Mouse (Mus musculus) midbrain, embryonic 16.5 days (tissue): ENCODE data around the gene Fam104a. TPM values are rescaled to one million over a fixed set of nuclear protein-coding genes. Genes with fewer than 3 reads are reported as not detected.

Source experiments
- ATAC-seq: fragments of 200-750 bp; cut with Nextera tagmentation; 2 replicates; pipeline ENCODE4 v1.8.0; 2017; ENCODE audit warnings: moderate TSS enrichment
- H3K27ac ChIP-seq: fragments of 300-500 bp; sonication (generic); 2 replicates; pipeline ENCODE4 v1.5.1; 2014; ENCODE audit warnings: mild to moderate bottlenecking, low read length, mixed read lengths
- H3K27me3 ChIP-seq: fragments of 300-500 bp; sonication (generic); 2 replicates; pipeline ENCODE4 v1.6.1; 2014; ENCODE audit warnings: low read depth, low read length, mixed read lengths; ENCODE audit not compliant: control insufficient read depth, insufficient read depth
- H3K36me3 ChIP-seq: fragments of 300-500 bp; sonication (generic); 2 replicates; pipeline ENCODE4 v1.6.1; 2014; ENCODE audit warnings: mild to moderate bottlenecking, low read length, moderate library complexity, mixed read lengths; ENCODE audit not compliant: control insufficient read depth, insufficient read depth
- H3K4me1 ChIP-seq: fragments of 300-500 bp; sonication (generic); 2 replicates; pipeline ENCODE4 v1.6.1; 2014; ENCODE audit warnings: mild to moderate bottlenecking, low read length, mixed read lengths; ENCODE audit not compliant: control insufficient read depth, insufficient read depth
- H3K4me2 ChIP-seq: fragments of 300-500 bp; sonication (generic); 2 replicates; pipeline ENCODE4 v1.6.1; 2014; ENCODE audit warnings: mild to moderate bottlenecking, low read length, mixed read lengths
- H3K4me3 ChIP-seq: fragments of 300-500 bp; sonication (generic); 2 replicates; pipeline ENCODE4 v1.5.1; 2014; ENCODE audit warnings: low read depth, mild to moderate bottlenecking, low read length, moderate library complexity, mixed read lengths
- H3K9ac ChIP-seq: fragments of 300-500 bp; sonication (generic); 2 replicates; pipeline ENCODE4 v1.6.1; 2014; ENCODE audit warnings: low read depth, low read length, mixed read lengths
- H3K9me3 ChIP-seq: fragments of 300-500 bp; sonication (generic); replicated peaks from 2 replicates; pipeline ENCODE4 v1.6.1; 2014; ENCODE audit warnings: mild to moderate bottlenecking, low read length, mixed read lengths; ENCODE audit not compliant: control insufficient read depth, poor library complexity, severe bottlenecking
- WGBS: fragments of 180-500 bp; shearing (Covaris S2); extraction: QIAGEN DNeasy Blood & Tissue Kit; methylation state at CpG from one replicate; pipeline ENCODE4 v1.1.7; 2014; 5-methylcytosine and 5-hydroxymethylcytosine counted together
- polyA plus RNA-seq: library from polyadenylated mRNA; unstranded; fragments of >200 nt; fragmentation: Nextera tagmentation; extraction: Ambion mirVana; gene quantifications from 2 replicates; pipeline ENCODE4 v1.2.1, GENCODE M21; 2015

Fam104a gene
- polyA plus RNA-seq, 1 experiment from 2014 or later: 37.4 TPM

GRCm38 (mm10) chr11:113621001-113621400 lies 63.0 kb downstream of the Fam104a start:
- Histone ChIP-seq H3K9ac (0 out of 2 replicates have a peak overlapping the region, but pooled peaks have one; percentile 5), H3K27me3 (peaks cover 16% of the 10 kb centered on the region), H3K9me3 (no peaks in the 10 kb centered on the region), H3K4me2 (peak overlapping the region; percentile 90), H3K4me1 (peaks cover 25% of the 10 kb centered on the region), H3K27ac (no peak overlapping the region), H3K36me3 (peaks cover 9% of the 10 kb centered on the region), H3K4me3 (peak overlapping the region; percentile 64)
- ATAC-seq: no peak
- WGBS: 48% methylated on average over 2 of the region's 2 CpGs

- Histone ChIP-seq H3K4me3 (peak overlapping the region; percentile 64), H3K27me3 (peaks cover 16% of the 10 kb centered on the region), H3K9me3 (no peaks in the 10 kb centered on the region), H3K27ac (no peak overlapping the region), H3K36me3 (no peaks in the 10 kb centered on the region), H3K4me2 (peak overlapping the region; percentile 90), H3K4me1 (peaks cover 25% of the 10 kb centered on the region), H3K9ac (peak overlapping the region; percentile 83)
- peak; percentile 55 for ATAC-seq
- under 1% methylated on average over 31 of the region's 31 CpGs for WGBS
Observed at GRCm38 (mm10) chr11:113619420-113620080, 64.4 kb downstream of the Fam104a start.

GRCm38 (mm10) chr11:113618672-113619419 lies 65.1 kb downstream of the Fam104a start, which contains the start of gene Sstr2:
Sstr2 (plus strand) TSS chr11:113619342.
- peaks cover 16% of the 10 kb centered on the region for H3K27me3 ChIP-seq
- ATAC-seq: peak; percentile 84
- peak within 1 kb of the TSS; percentile 83 for H3K9ac ChIP-seq
- H3K27ac ChIP-seq: no peak within 1 kb of the TSS
- peaks cover 25% of the 10 kb centered on the region for H3K4me1 ChIP-seq
- H3K9me3 ChIP-seq: no peaks in the 10 kb centered on the region
- WGBS: under 1% methylated on average over 51 of the region's 54 CpGs
- no peaks in the 10 kb centered on the region for H3K36me3 ChIP-seq
- peak within 1 kb of the TSS; percentile 90 for H3K4me2 ChIP-seq
- H3K4me3 ChIP-seq: peak within 1 kb of the TSS; percentile 64

- Histone ChIP-seq H3K27ac (no peak overlapping the region), H3K9me3 (no peaks in the 10 kb centered on the region), H3K4me3 (peak overlapping the region; percentile 64), H3K4me1 (peaks cover 25% of the 10 kb centered on the region), H3K4me2 (peak overlapping the region; percentile 90), H3K27me3 (peaks cover 16% of the 10 kb centered on the region), H3K9ac (peak overlapping the region; percentile 83; the same call in 1 of the 2 replicates), H3K36me3 (no peaks in the 10 kb centered on the region)
- 17% methylated on average over 4 of the region's 4 CpGs for WGBS
- no peak for ATAC-seq
Observed at GRCm38 (mm10) chr11:113618303-113618671, 65.7 kb downstream of the Fam104a start.

GRCm38 (mm10) chr11:113617132-113617911 lies 66.6 kb downstream of the Fam104a start:
- no peak overlapping the region for H3K4me2 ChIP-seq
- H3K27ac ChIP-seq: no peak overlapping the region
- peaks cover 25% of the 10 kb centered on the region for H3K4me1 ChIP-seq
- 44% methylated on average over 14 of the region's 14 CpGs for WGBS
- H3K9ac ChIP-seq: no peak overlapping the region
- H3K27me3 ChIP-seq: peaks cover 16% of the 10 kb centered on the region
- no peak overlapping the region for H3K4me3 ChIP-seq
- no peaks in the 10 kb centered on the region for H3K36me3 ChIP-seq
- H3K9me3 ChIP-seq: no peaks in the 10 kb centered on the region
- ATAC-seq: no peak

GRCm38 (mm10) chr11:113614476-113614875 lies 69.5 kb downstream of the Fam104a start:
- no peak for ATAC-seq
- Histone ChIP-seq H3K9ac (no peak overlapping the region), H3K27ac (no peak overlapping the region), H3K27me3 (0 out of 2 replicates have a peak, but pooled peaks cover 3% of the 10 kb centered on the region), H3K9me3 (no peaks in the 10 kb centered on the region), H3K4me1 (peaks cover 14% of the 10 kb centered on the region), H3K36me3 (no peaks in the 10 kb centered on the region), H3K4me3 (no peak overlapping the region), H3K4me2 (no peak overlapping the region)
- WGBS: 88% methylated on average over 4 of the region's 6 CpGs

GRCm38 (mm10) chr11:113611664-113612611 lies 72.0 kb downstream of the Fam104a start:
- H3K9ac ChIP-seq: no peak overlapping the region
- peak; percentile 82 for ATAC-seq
- peak overlapping the region; percentile 16 for H3K4me2 ChIP-seq
- no peaks in the 10 kb centered on the region for H3K27me3 ChIP-seq
- H3K36me3 ChIP-seq: no peaks in the 10 kb centered on the region
- peaks cover 3% of the 10 kb centered on the region; the same call in 1 of the 2 replicates for H3K4me1 ChIP-seq
- 9% methylated on average over 24 of the region's 24 CpGs for WGBS
- H3K4me3 ChIP-seq: no peak overlapping the region
- H3K27ac ChIP-seq: 0 out of 2 replicates have a peak overlapping the region, but pooled peaks have one; percentile 40
- no peaks in the 10 kb centered on the region for H3K9me3 ChIP-seq
